Mouse (Mus musculus): ENCODE data around the gene E2f2.

GRCm38 (mm10) chr4:136186315-136186714 is 14.1 kb downstream of the E2f2 start:
- TF ChIP-seq CTCF (IDR thresholded peaks at IDR 0.05; ENCODE audit: low read depth) (no peak), EP300 (IDR thresholded peaks at IDR 0.05; ENCODE audit: low read depth) (no peak)
